Mouse (Mus musculus): ENCODE data around the gene Clptm1.

GRCm38 (mm10) chr7:19677872-19678271 lies 13.0 kb upstream of the Clptm1 start, which contains the start of gene Apoc2:
- TF ChIP-seq POLR2A (IDR thresholded peaks at IDR 0.05; ENCODE audit: control insufficient read depth, extremely low read depth, insufficient read depth, low read length, poor library complexity), result no peak
- no peak for TF ChIP-seq CTCF (IDR thresholded peaks at IDR 0.05; ENCODE audit: borderline replicate concordance, control insufficient read depth, extremely low read depth, insufficient read depth, low read length, poor library complexity)

Measured in thymus, adult 2 months (tissue).